Mouse (Mus musculus) neural tube, embryonic 14.5 days (tissue): Measurements from ENCODE around the gene Etfb. TPM values are rescaled to one million over a fixed set of nuclear protein-coding genes. Genes with fewer than 3 reads are reported as not detected.

ENCODE experiments used
- ATAC-seq: fragments of 200-750 bp; cut with Nextera tagmentation; 2 replicates; pipeline ENCODE4 v1.8.0; 2017; ENCODE audit warnings: low read depth, mild to moderate bottlenecking, moderate TSS enrichment, moderate library complexity
- H3K27ac ChIP-seq: fragments of 300-500 bp; sonication (generic); 2 replicates; pipeline ENCODE4 v1.5.1; 2014; ENCODE audit warnings: low read depth, mild to moderate bottlenecking, control low read depth, low read length, moderate library complexity, mixed read lengths
- H3K27me3 ChIP-seq: fragments of 300-500 bp; sonication (generic); 2 replicates; pipeline ENCODE4 v1.6.1; 2014; ENCODE audit warnings: low read length; ENCODE audit not compliant: control insufficient read depth, insufficient read depth
- H3K36me3 ChIP-seq: fragments of 300-500 bp; sonication (generic); 2 replicates; pipeline ENCODE4 v1.6.1; 2014; ENCODE audit warnings: low read length, mixed read lengths; ENCODE audit not compliant: control insufficient read depth, insufficient read depth
- H3K4me1 ChIP-seq: fragments of 300-500 bp; sonication (generic); 2 replicates; pipeline ENCODE4 v1.6.1; 2014; ENCODE audit warnings: low read length; ENCODE audit not compliant: control insufficient read depth, insufficient read depth
- H3K4me2 ChIP-seq: fragments of 300-500 bp; sonication (generic); 2 replicates; pipeline ENCODE4 v1.6.1; 2014; ENCODE audit warnings: mild to moderate bottlenecking, low read depth, low read length, control low read depth
- H3K4me3 ChIP-seq: fragments of 300-500 bp; sonication (generic); 2 replicates; pipeline ENCODE4 v1.5.1; 2014; ENCODE audit warnings: low read depth, low read length, control low read depth, mixed read lengths
- H3K9ac ChIP-seq: fragments of 300-500 bp; sonication (generic); replicated peaks from 2 replicates; pipeline ENCODE4 v1.6.1; 2014; ENCODE audit warnings: low read depth, mild to moderate bottlenecking, control low read depth, low read length, mixed read lengths
- H3K9me3 ChIP-seq: fragments of 300-500 bp; sonication (generic); 2 replicates; pipeline ENCODE4 v1.6.1; 2016; ENCODE audit warnings: low read length; ENCODE audit not compliant: control insufficient read depth
- WGBS: fragments of 180-500 bp; shearing (Covaris S2); extraction: QIAGEN DNeasy Blood & Tissue Kit; methylation state at CpG from one replicate; pipeline ENCODE4 v1.1.7; 2014; 5-methylcytosine and 5-hydroxymethylcytosine counted together
- polyA plus RNA-seq: library from polyadenylated mRNA; unstranded; fragments of >200 nt; fragmentation: Nextera tagmentation; extraction: Ambion mirVana; gene quantifications from 2 replicates; pipeline ENCODE4 v1.2.1, GENCODE M21; 2014

The Etfb gene
- polyA plus RNA-seq, 1 experiment from 2014 or later, result 107 TPM

DNA sequence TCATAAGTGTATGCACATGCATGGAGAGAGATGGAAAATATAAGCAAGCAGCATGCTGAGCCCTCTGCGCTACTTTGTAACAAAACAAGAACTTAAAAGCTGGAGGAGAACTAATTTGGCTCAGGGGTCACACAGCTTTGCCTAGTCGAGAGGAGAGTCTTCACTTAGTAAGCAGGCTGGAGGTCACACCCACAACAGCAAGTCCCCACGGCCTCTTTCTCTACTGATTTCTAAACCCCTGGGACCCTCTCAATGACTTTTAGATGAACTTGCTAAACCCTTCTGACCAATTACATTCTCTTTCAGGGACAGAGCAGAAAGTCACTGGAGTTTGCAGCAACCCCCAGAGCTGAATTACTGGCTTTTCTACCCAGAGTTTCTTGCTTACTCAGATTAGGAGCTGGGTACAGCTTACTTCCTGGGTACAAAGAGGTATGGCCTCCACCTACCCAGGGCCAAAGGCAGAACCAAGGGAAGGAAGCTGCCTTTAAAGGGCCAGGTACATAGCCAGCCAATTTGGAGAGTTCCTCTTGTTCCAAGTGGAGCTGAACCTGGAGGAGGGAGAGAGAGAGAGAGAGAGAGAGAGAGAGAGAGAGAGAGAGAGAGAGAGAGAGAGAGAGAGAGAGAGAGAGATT, 19.8 kb upstream of the Etfb start:
- Histone ChIP-seq H3K4me2 (no peak overlapping the region), H3K4me1 (no peaks in the 10 kb centered on the region), H3K27ac (no peak overlapping the region), H3K4me3 (no peak overlapping the region), H3K36me3 (no peaks in the 10 kb centered on the region), H3K27me3 (no peaks in the 10 kb centered on the region), H3K9me3 (no peaks in the 10 kb centered on the region), H3K9ac (no peak overlapping the region)
- 66% methylated on average over 3 of the region's 3 CpGs for WGBS
- ATAC-seq, result no peak

DNA sequence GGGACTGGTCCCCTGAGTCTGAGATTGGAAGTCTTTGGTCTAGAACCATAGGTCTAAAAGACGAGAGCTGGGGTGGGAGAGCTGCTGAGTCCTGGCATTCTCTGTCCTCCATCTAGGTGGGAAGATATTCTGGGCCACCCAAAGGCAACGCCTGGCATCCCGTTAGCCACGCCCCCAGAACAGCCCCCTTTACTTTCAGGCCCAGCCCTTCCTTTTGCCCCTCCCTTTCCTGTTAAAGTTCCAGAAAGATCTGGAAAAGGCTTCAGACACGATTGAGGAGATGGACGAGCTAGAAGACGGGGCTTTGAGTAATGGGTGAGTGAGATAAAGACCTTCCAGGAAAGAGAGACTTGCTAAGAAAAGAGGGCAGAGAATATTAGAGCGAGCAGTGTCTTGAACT, 16.5 kb upstream of the Etfb start, which contains the start of gene Lim2:
Lim2 (plus strand) TSS at position 265 of the 400 bp plus-strand sequence.
- H3K36me3 ChIP-seq, result no peaks in the 10 kb centered on the region
- H3K27me3 ChIP-seq, result no peaks in the 10 kb centered on the region
- H3K9ac ChIP-seq, result no peak within 1 kb of the TSS
- WGBS, result 85% methylated on average over 8 of the region's 8 CpGs
- H3K27ac ChIP-seq, result no peak within 1 kb of the TSS
- ATAC-seq, result no peak
- H3K9me3 ChIP-seq, result no peaks in the 10 kb centered on the region
- no peak within 1 kb of the TSS for H3K4me3 ChIP-seq
- no peak within 1 kb of the TSS for H3K4me2 ChIP-seq
- H3K4me1 ChIP-seq, result no peaks in the 10 kb centered on the region

DNA sequence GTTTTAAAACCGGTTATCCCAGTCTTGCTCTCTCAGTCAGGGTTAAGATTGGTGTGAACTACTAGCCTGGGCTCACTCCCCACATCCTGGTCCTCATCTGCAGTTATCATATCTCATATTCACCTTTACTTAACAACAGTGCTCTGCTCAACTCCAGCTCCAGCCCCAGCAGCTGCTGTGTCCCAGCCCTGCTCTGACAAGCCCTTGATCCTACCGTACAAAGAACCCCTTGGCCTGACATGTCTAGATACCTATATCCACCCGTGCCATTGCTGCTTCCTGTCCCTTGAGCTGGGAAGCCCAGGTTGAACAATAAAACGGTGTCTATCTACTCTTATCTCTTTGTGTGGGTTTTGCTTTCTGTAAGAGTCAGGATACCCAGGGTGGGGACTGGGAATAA, 14.4 kb upstream of the Etfb start:
- Histone ChIP-seq H3K36me3 (no peaks in the 10 kb centered on the region), H3K4me2 (no peak overlapping the region), H3K27ac (no peak overlapping the region), H3K27me3 (no peaks in the 10 kb centered on the region), H3K9ac (no peak overlapping the region), H3K9me3 (no peaks in the 10 kb centered on the region), H3K4me3 (no peak overlapping the region), H3K4me1 (no peaks in the 10 kb centered on the region)
- no peak for ATAC-seq
- 68% methylated on average over 4 of the region's 4 CpGs for WGBS

DNA sequence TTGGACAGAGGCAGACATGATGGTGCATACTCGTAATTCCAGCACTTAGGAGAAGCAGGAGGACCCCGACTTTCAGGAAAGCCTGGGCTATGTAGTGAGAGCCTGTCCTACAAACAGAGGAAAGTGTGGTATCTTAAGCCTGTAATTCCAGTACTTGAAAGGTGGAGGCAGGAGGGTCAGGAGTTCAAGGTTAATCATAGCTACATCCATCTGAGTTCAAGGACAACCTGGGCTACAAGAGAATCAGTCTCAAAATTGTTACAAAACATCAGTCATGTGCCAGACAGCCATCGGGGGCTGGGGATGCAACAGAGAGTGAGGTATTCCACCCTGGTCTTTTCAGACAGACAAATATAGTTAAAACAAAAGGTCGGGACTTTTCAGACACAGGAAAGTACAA, 11.0 kb upstream of the Etfb start:
- Histone ChIP-seq H3K27me3 (no peaks in the 10 kb centered on the region), H3K27ac (no peak overlapping the region), H3K9ac (no peak overlapping the region), H3K4me1 (no peaks in the 10 kb centered on the region), H3K4me2 (no peak overlapping the region), H3K9me3 (no peaks in the 10 kb centered on the region), H3K36me3 (no peaks in the 10 kb centered on the region), H3K4me3 (no peak overlapping the region)
- no peak for ATAC-seq
- WGBS, result 78% methylated on average over 4 of the region's 4 CpGs

DNA sequence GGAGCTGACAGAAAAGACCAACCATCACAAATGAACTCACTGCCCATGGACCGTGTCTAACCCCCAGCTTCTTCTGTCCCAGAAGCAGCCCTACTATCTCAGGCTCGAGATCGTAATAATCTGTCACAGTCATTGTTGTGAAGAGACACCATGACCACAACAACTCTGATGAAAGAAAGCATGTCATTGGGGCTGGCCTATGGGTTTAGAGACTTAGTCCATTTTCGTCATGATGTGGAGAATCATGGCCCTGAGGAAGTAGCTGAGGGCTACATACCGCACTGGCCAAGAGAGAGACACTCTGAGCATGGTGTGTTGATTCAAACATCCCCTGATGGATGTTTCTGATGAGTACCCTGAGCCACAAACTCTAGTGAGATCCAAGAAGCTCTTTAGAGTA, 9.2 kb upstream of the Etfb start:
- Histone ChIP-seq H3K27me3 (no peaks in the 10 kb centered on the region), H3K36me3 (no peaks in the 10 kb centered on the region), H3K9ac (no peak overlapping the region), H3K4me2 (no peak overlapping the region), H3K27ac (no peak overlapping the region), H3K9me3 (no peaks in the 10 kb centered on the region), H3K4me3 (no peak overlapping the region), H3K4me1 (no peaks in the 10 kb centered on the region)
- 83% methylated on average over 5 of the region's 5 CpGs for WGBS
- no peak for ATAC-seq

DNA sequence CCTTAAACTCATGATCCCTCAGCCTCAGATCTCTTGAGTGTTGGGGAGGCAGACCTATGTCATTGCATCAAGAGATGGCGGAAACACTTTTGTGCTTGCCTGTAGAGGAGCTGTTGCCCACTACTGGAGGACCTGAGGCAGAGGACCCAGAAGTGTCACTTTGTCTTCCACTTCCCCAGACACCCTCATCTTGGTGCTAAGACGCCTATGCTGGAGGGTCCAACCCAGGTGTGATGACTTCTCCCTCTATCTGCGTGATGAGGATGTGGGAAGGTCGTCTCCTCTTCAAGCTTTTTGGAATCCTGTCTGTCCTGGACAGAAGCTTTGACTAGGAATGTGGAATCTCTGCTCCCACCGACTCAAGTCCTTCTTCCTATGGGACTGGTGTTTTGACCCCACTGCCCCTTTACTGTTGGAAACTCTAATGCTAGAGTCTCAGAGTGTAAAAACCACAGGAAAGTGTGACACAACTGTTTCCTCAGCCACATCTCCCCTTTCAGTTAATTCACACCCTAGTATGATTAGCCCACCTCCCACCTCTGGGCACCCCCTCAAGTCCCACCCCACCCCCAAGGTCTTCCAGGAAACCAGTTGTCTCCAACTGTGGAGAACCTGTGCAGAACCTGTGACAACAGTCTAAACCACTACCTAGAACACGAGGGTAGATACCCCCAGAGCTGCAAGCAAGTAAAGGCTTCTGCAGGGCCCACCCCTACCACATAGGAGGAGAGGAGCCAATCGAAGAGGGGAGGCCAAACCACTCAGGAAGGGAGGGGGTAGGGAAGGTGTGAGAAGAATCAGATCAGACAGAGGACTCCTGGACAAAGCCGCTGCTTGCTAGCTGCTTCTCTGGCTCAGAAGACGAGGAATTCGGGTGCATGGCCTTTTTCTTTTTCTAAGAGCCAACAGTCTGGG, 7.3 kb upstream of the Etfb start, which contains the start of gene Nkg7:
Nkg7 (plus strand) TSS at position 733 of the 915 bp plus-strand sequence.
- H3K27ac ChIP-seq, result no peak within 1 kb of the TSS
- no peak for ATAC-seq
- H3K9me3 ChIP-seq, result no peaks in the 10 kb centered on the region
- H3K4me3 ChIP-seq, result no peak within 1 kb of the TSS
- H3K4me2 ChIP-seq, result no peak within 1 kb of the TSS
- H3K27me3 ChIP-seq, result no peaks in the 10 kb centered on the region
- no peaks in the 10 kb centered on the region for H3K4me1 ChIP-seq
- WGBS, result 78% methylated on average over 10 of the region's 10 CpGs
- no peaks in the 10 kb centered on the region for H3K36me3 ChIP-seq
- no peak within 1 kb of the TSS for H3K9ac ChIP-seq

DNA sequence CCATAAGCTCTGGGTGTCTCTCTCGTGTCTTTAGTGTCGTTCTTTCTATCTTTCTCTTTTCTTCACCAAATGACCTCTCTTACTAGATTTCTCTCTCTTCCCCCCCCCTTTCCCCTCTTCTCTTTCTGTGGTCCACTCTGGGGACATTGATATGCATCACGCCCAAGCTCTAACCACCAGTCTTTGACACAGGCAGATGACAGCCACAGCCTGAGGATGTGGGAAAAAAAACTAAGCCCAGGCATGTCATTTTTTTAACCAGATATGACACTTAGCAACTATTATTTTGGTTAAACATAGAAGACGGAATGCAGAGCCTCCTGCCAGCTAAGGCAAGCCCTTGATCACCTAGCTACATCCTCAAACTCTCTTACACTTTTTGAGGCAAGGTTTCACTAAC, 5.3 kb upstream of the Etfb start:
- 88% methylated on average over 4 of the region's 4 CpGs for WGBS

DNA sequence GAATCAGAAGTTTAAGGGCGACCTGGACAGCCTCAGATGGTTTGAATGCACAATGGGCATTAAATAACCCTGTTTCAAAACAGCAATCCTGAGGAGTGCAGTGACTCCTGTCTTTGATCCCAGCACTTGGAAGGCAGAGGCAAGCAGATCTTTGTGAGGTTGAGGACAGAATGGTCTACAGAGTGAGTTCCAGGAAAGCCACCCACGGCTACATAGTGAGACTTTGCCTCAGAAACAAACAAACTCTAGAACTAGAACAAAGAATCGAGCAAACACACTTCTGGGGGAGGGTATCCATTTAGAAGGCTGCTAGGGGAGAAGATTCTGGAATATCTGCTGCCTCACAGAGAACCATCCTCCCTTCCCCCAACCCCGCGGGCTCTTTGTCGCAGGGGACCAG, 3.4 kb upstream of the Etfb start, which contains the start of gene Cldnd2:
Cldnd2 (plus strand) TSS at position 301 of the 400 bp plus-strand sequence.
- no peaks in the 10 kb centered on the region for H3K9me3 ChIP-seq
- H3K27me3 ChIP-seq, result no peaks in the 10 kb centered on the region
- H3K9ac ChIP-seq, result no peak within 1 kb of the TSS
- no peak for ATAC-seq
- H3K4me1 ChIP-seq, result peaks cover 17% of the 10 kb centered on the region
- no peak within 1 kb of the TSS for H3K4me3 ChIP-seq
- H3K4me2 ChIP-seq, result no peak within 1 kb of the TSS
- WGBS, result 79% methylated on average over 6 of the region's 6 CpGs
- H3K27ac ChIP-seq, result no peak within 1 kb of the TSS
- H3K36me3 ChIP-seq, result no peaks in the 10 kb centered on the region

More for the DNA sequence above, 5.3 kb upstream of the Etfb start:
- H3K4me2 ChIP-seq, result no peak overlapping the region
- no peak for ATAC-seq
- H3K27me3 ChIP-seq, result no peaks in the 10 kb centered on the region
- no peaks in the 10 kb centered on the region for H3K9me3 ChIP-seq
- no peak overlapping the region for H3K4me3 ChIP-seq
- no peak overlapping the region for H3K9ac ChIP-seq
- H3K4me1 ChIP-seq, result peaks cover 6% of the 10 kb centered on the region
- H3K27ac ChIP-seq, result no peak overlapping the region
- no peaks in the 10 kb centered on the region for H3K36me3 ChIP-seq

DNA sequence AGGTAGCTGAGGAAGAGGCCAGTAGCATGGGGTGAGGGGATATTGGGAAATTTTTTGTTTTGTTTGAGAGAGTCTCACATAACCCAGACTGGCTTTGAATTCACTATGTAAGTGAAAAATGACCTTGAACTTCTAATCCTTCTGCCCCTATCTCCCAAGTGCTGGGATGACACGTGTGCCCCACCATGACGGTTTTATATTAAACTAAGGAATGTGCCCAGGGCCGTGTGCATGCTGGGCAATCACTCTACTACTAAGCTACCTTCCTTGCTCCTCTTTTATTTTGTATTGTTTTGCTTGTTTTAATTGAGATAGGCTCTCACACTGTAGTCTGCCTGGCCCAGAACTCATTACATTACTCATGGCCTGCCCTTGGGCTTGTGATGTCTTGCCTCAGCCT, 2.8 kb upstream of the Etfb start:
- ATAC-seq, result no peak
- H3K27me3 ChIP-seq, result no peaks in the 10 kb centered on the region
- no peaks in the 10 kb centered on the region for H3K36me3 ChIP-seq
- H3K4me3 ChIP-seq, result no peak overlapping the region
- no peak overlapping the region for H3K4me2 ChIP-seq
- H3K9ac ChIP-seq, result no peak overlapping the region
- WGBS, result 88% methylated on average over 3 of the region's 3 CpGs
- no peaks in the 10 kb centered on the region for H3K9me3 ChIP-seq
- H3K4me1 ChIP-seq, result peaks cover 17% of the 10 kb centered on the region
- no peak overlapping the region for H3K27ac ChIP-seq
